In the genomic region with DNA sequence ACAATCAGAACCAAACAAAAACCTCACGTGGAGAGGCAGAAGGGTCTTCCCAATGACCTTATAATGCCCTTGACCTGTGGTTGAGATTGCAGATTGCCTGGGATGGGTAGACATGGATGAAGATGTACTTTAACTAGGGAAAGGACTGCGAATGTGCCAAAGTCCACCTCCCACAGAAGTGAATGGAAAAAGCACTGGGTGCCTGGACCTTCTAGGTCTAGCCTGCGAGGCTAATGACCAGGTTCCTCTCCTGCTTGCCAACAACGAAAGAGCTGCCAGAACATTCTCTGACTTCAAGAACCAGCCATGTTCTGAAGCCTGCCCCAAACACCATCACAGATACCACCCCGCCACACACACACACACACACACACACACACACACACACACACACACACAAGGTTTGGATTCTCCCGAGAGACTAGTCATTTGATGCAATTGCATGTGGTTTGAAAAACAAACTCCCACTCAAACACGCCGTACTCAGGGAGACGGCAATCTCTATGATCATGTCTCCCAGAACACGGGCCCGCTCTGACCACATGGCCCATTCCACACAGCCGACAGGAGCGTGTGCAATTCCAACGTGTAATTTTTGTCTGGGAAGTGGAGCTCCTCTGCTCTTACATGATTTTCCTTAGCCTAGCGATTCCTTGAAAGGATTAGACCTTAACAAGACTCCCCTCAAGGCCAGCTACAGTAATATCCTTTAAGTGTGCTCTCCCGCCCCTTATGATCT, we compare ENCODE assay signal across 33 mouse cellular contexts. TPM values are rescaled to one million over a fixed set of nuclear protein-coding genes. Genes with fewer than 3 reads are reported as not detected.
DNase-seq lines count a peak whose midpoint lies in the region; ATAC-seq lines count a peak whose summit lies in the region.
"Had no signal": no experiment of that assay in that cellular context is flagged by ENCODE, and none has a peak within 500 bp of the region (broad histone marks: within the 10 kb centered on the region; RNA-seq: fewer than 3 reads in every experiment).

No protein-coding gene starts in this region.

- H3K9me3 ChIP-seq in embryonic facial prominence, embryonic 14.5 days (ENCODE audit: control insufficient read depth, low read length) = no peaks in the 10 kb centered on the region
- H3K9me3 ChIP-seq in embryonic facial prominence, embryonic 10.5 days = no peaks in the 10 kb centered on the region; the same call in 1 of the 2 replicates
- no peaks in the 10 kb centered on the region for H3K9me3 ChIP-seq in kidney, embryonic 14.5 days (ENCODE audit: control insufficient read depth, low read length)
- H3K9me3 ChIP-seq in kidney, embryonic 16.5 days (ENCODE audit: low read length) = no peaks in the 10 kb centered on the region
- H3K9me3 ChIP-seq: embryonic facial prominence, embryonic 12.5 days; forebrain, embryonic 10.5 days; forebrain, embryonic 13.5 days; G1E; heart, embryonic 10.5 days; heart, embryonic 13.5 days had no signal

- no peak overlapping the region for H3K4me3 ChIP-seq in embryonic facial prominence, embryonic 14.5 days (ENCODE audit: low read depth, low read length)
- H3K4me3 ChIP-seq in embryonic facial prominence, embryonic 10.5 days = no peak overlapping the region
- no peak overlapping the region for H3K4me3 ChIP-seq in kidney, embryonic 14.5 days (ENCODE audit: low read length)
- no peak overlapping the region for H3K4me3 ChIP-seq in kidney, embryonic 16.5 days (ENCODE audit: low read length)
- H3K4me3 ChIP-seq: embryonic facial prominence, embryonic 12.5 days; forebrain, embryonic 10.5 days; forebrain, embryonic 13.5 days; heart, embryonic 10.5 days; heart, embryonic 13.5 days had no signal

- WGBS in embryonic facial prominence, embryonic 14.5 days = 83% methylated on average over 16 of the region's 16 CpGs
- WGBS in embryonic facial prominence, embryonic 10.5 days = 91% methylated on average over 16 of the region's 16 CpGs
- WGBS in kidney, embryonic 14.5 days = 80% methylated on average over 16 of the region's 16 CpGs
- WGBS in kidney, embryonic 16.5 days = 81% methylated on average over 16 of the region's 16 CpGs

- peak; percentile 50; the same call in 1 of the 2 replicates for ATAC-seq in embryonic facial prominence, embryonic 14.5 days (ENCODE audit: low read depth)
- ATAC-seq in kidney, embryonic 14.5 days (ENCODE audit: low FRiP score, low TSS enrichment) = no peak
- no peak for ATAC-seq in kidney, embryonic 16.5 days (ENCODE audit: low FRiP score, low TSS enrichment)
- ATAC-seq: activated CD4-positive, CD25-positive, alpha-beta regulatory T cell, adult 4 months; forebrain, embryonic 13.5 days; forebrain, embryonic 16.5 days; hindbrain, postnatal 0 days; inflammation-experienced regulatory T-cells, adult 6 months; Patski had no signal

- no peaks in the 10 kb centered on the region for H3K36me3 ChIP-seq in embryonic facial prominence, embryonic 14.5 days (ENCODE audit: control insufficient read depth, insufficient read depth, low read length)
- H3K36me3 ChIP-seq in embryonic facial prominence, embryonic 10.5 days (replicated peaks) = no peaks in the 10 kb centered on the region
- no peaks in the 10 kb centered on the region for H3K36me3 ChIP-seq in kidney, embryonic 14.5 days (ENCODE audit: control insufficient read depth, insufficient read depth, low read length)
- H3K36me3 ChIP-seq in kidney, embryonic 16.5 days (ENCODE audit: insufficient read depth, low read length) = no peaks in the 10 kb centered on the region
- H3K36me3 ChIP-seq: embryonic facial prominence, embryonic 12.5 days; forebrain, embryonic 10.5 days; G1E; heart, embryonic 10.5 days; heart, embryonic 13.5 days had no signal

- H3K9ac ChIP-seq in embryonic facial prominence, embryonic 14.5 days (ENCODE audit: low read depth, low read length) = no peak overlapping the region
- H3K9ac ChIP-seq in kidney, embryonic 14.5 days (ENCODE audit: low read depth, low read length) = no peak overlapping the region
- H3K9ac ChIP-seq in kidney, embryonic 16.5 days (replicated peaks; ENCODE audit: low read length) = no peak overlapping the region
- H3K9ac ChIP-seq: embryonic facial prominence, embryonic 12.5 days; forebrain, embryonic 13.5 days; heart, embryonic 13.5 days; hindbrain, embryonic 14.5 days had no signal

- no peak overlapping the region for H3K4me2 ChIP-seq in embryonic facial prominence, embryonic 14.5 days (ENCODE audit: low read depth, low read length)
- no peak overlapping the region for H3K4me2 ChIP-seq in kidney, embryonic 14.5 days (replicated peaks; ENCODE audit: low read depth, low read length)
- no peak overlapping the region for H3K4me2 ChIP-seq in kidney, embryonic 16.5 days (replicated peaks; ENCODE audit: low read depth, low read length)
- H3K4me2 ChIP-seq: embryonic facial prominence, embryonic 12.5 days; forebrain, embryonic 13.5 days; heart, embryonic 13.5 days; hindbrain, embryonic 14.5 days had no signal

- H3K27ac ChIP-seq in embryonic facial prominence, embryonic 14.5 days (replicated peaks; ENCODE audit: low read depth, low read length) = no peak overlapping the region
- H3K27ac ChIP-seq in embryonic facial prominence, embryonic 10.5 days (replicated peaks) = no peak overlapping the region
- no peak overlapping the region for H3K27ac ChIP-seq in kidney, embryonic 14.5 days (ENCODE audit: low read depth, low read length)
- H3K27ac ChIP-seq in kidney, embryonic 16.5 days (ENCODE audit: low read length) = no peak overlapping the region
- H3K27ac ChIP-seq: embryonic facial prominence, embryonic 12.5 days; forebrain, embryonic 10.5 days; forebrain, embryonic 13.5 days; heart, embryonic 10.5 days; heart, embryonic 13.5 days; hindbrain, embryonic 14.5 days; hindbrain, postnatal 0 days had no signal

- H3K4me1 ChIP-seq in embryonic facial prominence, embryonic 14.5 days (ENCODE audit: control insufficient read depth, insufficient read depth, low read length) = no peaks in the 10 kb centered on the region
- no peaks in the 10 kb centered on the region for H3K4me1 ChIP-seq in embryonic facial prominence, embryonic 10.5 days
- H3K4me1 ChIP-seq in kidney, embryonic 14.5 days (ENCODE audit: control insufficient read depth, insufficient read depth, low read length) = no peaks in the 10 kb centered on the region
- H3K4me1 ChIP-seq in kidney, embryonic 16.5 days (ENCODE audit: insufficient read depth, low read length) = no peaks in the 10 kb centered on the region
- H3K4me1 ChIP-seq: embryonic facial prominence, embryonic 12.5 days; heart, embryonic 10.5 days had no signal

- no peaks in the 10 kb centered on the region for H3K27me3 ChIP-seq in embryonic facial prominence, embryonic 14.5 days (replicated peaks; ENCODE audit: control insufficient read depth, insufficient read depth, low read length)
- no peaks in the 10 kb centered on the region for H3K27me3 ChIP-seq in embryonic facial prominence, embryonic 10.5 days (replicated peaks; ENCODE audit: low read depth, poor library complexity, severe bottlenecking)
- no peaks in the 10 kb centered on the region for H3K27me3 ChIP-seq in kidney, embryonic 14.5 days (ENCODE audit: control insufficient read depth, insufficient read depth, low read length)
- H3K27me3 ChIP-seq in kidney, embryonic 16.5 days (ENCODE audit: insufficient read depth, low read length) = no peaks in the 10 kb centered on the region
- H3K27me3 ChIP-seq: embryonic facial prominence, embryonic 12.5 days; forebrain, embryonic 13.5 days; heart, embryonic 13.5 days; Patski had no signal

- DNase-seq in embryonic facial prominence, embryonic 14.5 days (ENCODE audit: low spot score) = peak; percentile 52
- DNase-seq in embryonic facial prominence, embryonic 10.5 days (ENCODE audit: low spot score) = no peak
- peak; percentile 14 for DNase-seq in kidney, adult 18-20 months
- DNase-seq in kidney, adult 9 months = peak; percentile 74
- peak; percentile 40 for DNase-seq in ZHBTc4 (ENCODE audit: low read depth, low spot score)
- DNase-seq in gastrocnemius, postnatal 25 days = no peak
- DNase-seq: adrenal gland, postnatal 10 days; adrenal gland, postnatal 36 days; cerebellum, adult 18-20 months; cerebellum, adult 9-10 months; cerebellum, postnatal 14 days; gastrocnemius, postnatal 10 days; heart, adult 18-20 months; heart, postnatal 14 days; heart, postnatal 4 days had no signal

RNA-seq across cellular contexts. Expression of gene Slc13a5, which starts 16.6 kb away (rescaled TPM):
- polyA plus RNA-seq in embryonic facial prominence, embryonic 14.5 days (2014; fragmentation: Nextera tagmentation; extraction: Ambion mirVana) = 8.3 and 14.0 TPM in 2 replicates
- 0.10 and 0.14 TPM in 2 replicates for polyA plus RNA-seq in embryonic facial prominence, embryonic 10.5 days (2016; fragmentation: Nextera tagmentation; extraction: Ambion mirVana)
- polyA plus RNA-seq in kidney, embryonic 14.5 days (2014; fragmentation: Nextera tagmentation; extraction: Ambion mirVana) = 0.15 and 0.26 TPM in 2 replicates
- 0.12 and 0.45 TPM in 2 replicates for polyA plus RNA-seq in kidney, embryonic 16.5 days (2015; fragmentation: Nextera tagmentation; extraction: Ambion mirVana)
- under 1 TPM in 1 of 2 experiments, not detected in 1; 0.19 TPM for total RNA-seq in gastrocnemius, postnatal 25 days (2021)
- total RNA-seq: gastrocnemius, adult 18-20 months; heart, adult 18-20 months; heart, postnatal 14 days had no signal
- polyA plus RNA-seq: activated CD4-positive, CD25-positive, alpha-beta regulatory T cell, adult 4 months; forebrain, embryonic 10.5 days; G1E; inflammation-experienced regulatory T-cells, adult 6 months had no signal

RNA-seq across cellular contexts. Expression of gene Xaf1, which starts 17.8 kb away (rescaled TPM):
- polyA plus RNA-seq in embryonic facial prominence, embryonic 14.5 days (2014; fragmentation: Nextera tagmentation; extraction: Ambion mirVana) = 3.2 TPM in 2 replicates
- polyA plus RNA-seq in embryonic facial prominence, embryonic 10.5 days (2016; fragmentation: Nextera tagmentation; extraction: Ambion mirVana) = 3.2 and 3.4 TPM in 2 replicates
- polyA plus RNA-seq in kidney, embryonic 14.5 days (2014; fragmentation: Nextera tagmentation; extraction: Ambion mirVana) = 4.2 and 4.8 TPM in 2 replicates
- polyA plus RNA-seq in kidney, embryonic 16.5 days (2015; fragmentation: Nextera tagmentation; extraction: Ambion mirVana) = 4.9 and 5.1 TPM in 2 replicates
- 1 to 10 TPM; 4.6 TPM for total RNA-seq in gastrocnemius, postnatal 25 days (2021)

RNA-seq across cellular contexts. Expression of gene Fbxo39, which starts 30.6 kb away (rescaled TPM):
- polyA plus RNA-seq in embryonic facial prominence, embryonic 14.5 days (2014; fragmentation: Nextera tagmentation; extraction: Ambion mirVana) = not detected in 2 replicates
- not detected in 2 replicates for polyA plus RNA-seq in embryonic facial prominence, embryonic 10.5 days (2016; fragmentation: Nextera tagmentation; extraction: Ambion mirVana)
- polyA plus RNA-seq in kidney, embryonic 14.5 days (2014; fragmentation: Nextera tagmentation; extraction: Ambion mirVana) = not detected in 2 replicates
- polyA plus RNA-seq in kidney, embryonic 16.5 days (2015; fragmentation: Nextera tagmentation; extraction: Ambion mirVana) = not detected in 2 replicates
- not detected for total RNA-seq in gastrocnemius, postnatal 25 days (2021)
- total RNA-seq: adrenal gland, postnatal 10 days; adrenal gland, postnatal 36 days; gastrocnemius, adult 18-20 months; gastrocnemius, postnatal 10 days; gastrocnemius, postnatal 4 days; heart, adult 18-20 months; heart, postnatal 14 days; heart, postnatal 4 days had no signal
- polyA plus RNA-seq: embryonic facial prominence, embryonic 12.5 days; forebrain, embryonic 10.5 days; forebrain, embryonic 13.5 days; forebrain, embryonic 16.5 days; G1E; heart, embryonic 10.5 days; heart, embryonic 13.5 days; heart, embryonic 16.5 days; hindbrain, embryonic 11.5 days; hindbrain, embryonic 14.5 days; hindbrain, postnatal 0 days; inflammation-experienced regulatory T-cells, adult 6 months; Patski had no signal

Comparison
In these comparisons a context has a peak if more than half of its experiments do, and no peak if none do; other contexts are left out.
1. DNase-seq: peak in embryonic facial prominence, embryonic 14.5 days (single experiment), kidney, adult 18-20 months (single experiment), kidney, adult 9 months (single experiment) and ZHBTc4 (single experiment); none in embryonic facial prominence, embryonic 10.5 days (single experiment) and gastrocnemius, postnatal 25 days (single experiment).